29 mouse cellular contexts compared by ENCODE assay signal in the genomic region with DNA sequence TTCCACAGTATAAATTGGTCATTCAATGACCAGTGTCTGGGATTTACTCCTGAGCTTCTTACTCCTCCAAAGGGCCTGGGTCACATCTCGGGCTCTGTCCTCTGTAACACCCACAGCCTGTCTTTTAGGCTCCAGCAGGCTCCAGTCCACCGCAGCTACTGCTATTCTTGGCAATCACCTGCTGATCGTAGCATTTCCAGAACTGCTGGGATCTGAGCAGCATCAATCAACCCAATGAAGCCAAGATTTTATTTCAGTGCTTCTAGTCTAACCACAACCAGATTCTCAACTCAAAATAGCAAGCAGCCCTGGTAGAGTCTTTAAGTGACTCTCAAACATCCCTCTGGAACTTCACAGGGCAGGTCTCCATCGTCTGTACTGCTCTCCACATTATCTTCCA. TPM values are rescaled to one million over a fixed set of nuclear protein-coding genes. Genes with fewer than 3 reads are reported as not detected.
"Had no signal": no experiment of that assay in that cellular context is flagged by ENCODE, and none has a peak within 500 bp of the region (broad histone marks: within the 10 kb centered on the region; RNA-seq: fewer than 3 reads in every experiment).

No protein-coding gene starts in this region.

- H3K36me3 ChIP-seq: intestine, embryonic 15.5 days; kidney, embryonic 15.5 days; liver, embryonic 13.5 days; midbrain, embryonic 10.5 days; midbrain, embryonic 13.5 days had no signal

- DNase-seq: kidney, adult 11 months; kidney, adult 8-10 months; kidney, postnatal 14 days; layer of hippocampus, adult 9-11 months; liver, embryonic 13.5 days; lung, adult 2 months; lung, postnatal 36 days; right cerebral cortex, adult 18-20 months; right cerebral cortex, postnatal 14 days; right cerebral cortex, postnatal 4 days; thymus, postnatal 25 days had no signal

- ATAC-seq: intestine, embryonic 15.5 days; lung, postnatal 0 days; midbrain, embryonic 13.5 days; midbrain, embryonic 16.5 days had no signal

- H3K4me2 ChIP-seq: intestine, embryonic 15.5 days; kidney, embryonic 15.5 days; liver, embryonic 13.5 days; midbrain, embryonic 13.5 days had no signal

- H3K4me3 ChIP-seq: intestine, embryonic 15.5 days; kidney, embryonic 15.5 days; layer of hippocampus, adult 2 months; liver, embryonic 13.5 days; megakaryocyte, embryonic 14.5 days; midbrain, embryonic 10.5 days; midbrain, embryonic 13.5 days had no signal

- H3K27me3 ChIP-seq: intestine, embryonic 15.5 days; kidney, embryonic 15.5 days; midbrain, embryonic 13.5 days had no signal

- H3K4me1 ChIP-seq: liver, embryonic 13.5 days; megakaryocyte, embryonic 14.5 days; midbrain, embryonic 13.5 days had no signal

- H3K27ac ChIP-seq: intestine, embryonic 15.5 days; kidney, embryonic 15.5 days; layer of hippocampus, adult 2 months; liver, embryonic 13.5 days; midbrain, embryonic 10.5 days; midbrain, embryonic 13.5 days; stomach, postnatal 0 days had no signal

- H3K9ac ChIP-seq: intestine, embryonic 15.5 days; kidney, embryonic 15.5 days; liver, embryonic 13.5 days; midbrain, embryonic 13.5 days had no signal

- H3K9me3 ChIP-seq: intestine, embryonic 15.5 days; kidney, embryonic 15.5 days; liver, embryonic 13.5 days; midbrain, embryonic 10.5 days; midbrain, embryonic 13.5 days had no signal

RNA-seq across cellular contexts. Expression of a gene that starts 3.3 kb away (rescaled TPM):
- total RNA-seq: liver, adult 2 months; monocyte, adult 5-6 weeks had no signal
- polyA plus RNA-seq: intestine, embryonic 15.5 days; kidney, embryonic 15.5 days; large intestine, adult 2 months; limb, embryonic 11.5 days; liver, adult 2 months; liver, embryonic 16.5 days; lung, adult 2 months; lung, postnatal 0 days; midbrain, embryonic 13.5 days; midbrain, embryonic 16.5 days; neural tube, embryonic 11.5 days; stomach, embryonic 14.5 days; stomach, postnatal 0 days had no signal

RNA-seq across cellular contexts. Expression of a gene that starts 33.4 kb away (rescaled TPM):
- total RNA-seq: liver, adult 2 months; monocyte, adult 5-6 weeks had no signal
- polyA plus RNA-seq: intestine, embryonic 15.5 days; kidney, embryonic 15.5 days; large intestine, adult 2 months; limb, embryonic 11.5 days; liver, adult 2 months; liver, embryonic 13.5 days; liver, embryonic 16.5 days; lung, adult 2 months; lung, postnatal 0 days; midbrain, embryonic 10.5 days; midbrain, embryonic 13.5 days; neural tube, embryonic 11.5 days; neural tube, embryonic 14.5 days; stomach, embryonic 14.5 days; stomach, postnatal 0 days; thymus, postnatal 0 days had no signal
